Mouse (Mus musculus): ENCODE measurements around the gene Rasgrf1. TPM values are rescaled to one million over a fixed set of nuclear protein-coding genes. Genes with fewer than 3 reads are reported as not detected.

Gene Rasgrf1
- total and polyA plus RNA-seq, 3 experiments = 0.05 TPM; not detected in 2

DNA sequence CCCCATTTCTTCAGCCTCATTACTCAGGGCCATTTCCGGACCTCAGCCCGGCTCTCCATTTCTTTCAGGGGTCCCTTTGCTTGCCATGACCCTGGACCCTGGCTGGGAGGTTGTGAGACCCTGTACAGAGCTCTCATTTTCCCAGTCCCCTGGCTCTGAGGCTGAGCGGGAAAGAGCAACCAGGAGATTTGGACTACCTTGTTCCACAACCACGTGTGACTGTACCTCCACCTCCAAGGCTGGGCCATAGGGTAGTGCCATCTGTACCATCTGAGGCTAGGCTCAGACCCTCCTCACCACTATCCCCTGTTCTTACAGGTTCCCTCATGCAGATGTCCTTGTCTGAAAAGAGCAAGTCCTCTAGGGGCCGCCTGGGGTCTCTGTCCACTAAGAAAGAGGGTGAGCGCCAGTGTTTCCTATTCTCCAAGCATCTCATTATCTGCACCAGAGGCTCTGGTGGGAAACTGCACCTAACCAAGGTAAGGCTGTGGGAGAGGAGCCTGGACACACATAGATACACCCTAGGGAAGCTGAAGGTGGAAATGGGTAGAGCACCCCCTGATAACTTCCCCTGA, 66.7 kb downstream of the Rasgrf1 start:
- no peaks in the 10 kb centered on the region for H3K4me1 ChIP-seq (ENCODE audit: insufficient read depth, low read depth, low read length)
- H3K9me3 ChIP-seq (replicated peaks) = peaks cover 55% of the 10 kb centered on the region
- no peak for TF ChIP-seq CTCF (IDR thresholded peaks at IDR 0.05; ENCODE audit: low read depth, low read length)
- ATAC-seq (ENCODE audit: extremely low read depth, insufficient number of reproducible peaks, low FRiP score, poor library complexity, severe bottlenecking) (no peak), DNase-seq (ENCODE audit: low spot score) (no peak)
- H3K27me3 ChIP-seq (ENCODE audit: insufficient read depth, low read length) = no peaks in the 10 kb centered on the region
- no peaks in the 10 kb centered on the region for H3K36me3 ChIP-seq (replicated peaks)
- no peak overlapping the region for H3K4me3 ChIP-seq (ENCODE audit: low read depth, low read length)

DNA sequence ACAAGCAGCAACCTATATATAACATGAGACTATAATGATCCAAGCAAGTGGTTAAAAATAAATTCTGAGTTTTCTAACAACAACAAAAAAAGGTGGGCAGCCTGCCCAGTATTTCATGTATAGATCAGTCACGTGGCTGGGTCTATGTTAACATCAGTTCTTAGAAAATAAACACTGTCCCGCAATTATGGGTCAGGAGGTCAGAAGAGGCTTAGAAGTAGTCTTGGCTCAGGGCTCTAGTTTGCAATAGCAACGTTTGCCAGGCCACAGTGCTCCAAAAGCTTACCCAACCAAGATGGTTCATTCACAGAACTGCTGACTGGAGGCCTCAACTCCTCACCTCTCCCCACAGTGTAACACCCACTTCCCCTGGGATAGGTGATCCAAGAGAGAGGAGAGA, 69.5 kb downstream of the Rasgrf1 start:
- no peak overlapping the region for H3K4me3 ChIP-seq (ENCODE audit: low read depth, low read length)
- no peak for DNase-seq (ENCODE audit: low spot score)
- no peaks in the 10 kb centered on the region for H3K27me3 ChIP-seq (ENCODE audit: insufficient read depth, low read length)
- H3K9me3 ChIP-seq (replicated peaks) = peaks cover 60% of the 10 kb centered on the region
- no peaks in the 10 kb centered on the region for H3K36me3 ChIP-seq (replicated peaks)
- no peaks in the 10 kb centered on the region for H3K4me1 ChIP-seq (ENCODE audit: insufficient read depth, low read depth, low read length)
- no peak for ATAC-seq (ENCODE audit: extremely low read depth, insufficient number of reproducible peaks, low FRiP score, poor library complexity, severe bottlenecking)
- no peak for TF ChIP-seq GATA2 (IDR thresholded peaks at IDR 0.05; ENCODE audit: borderline replicate concordance, low read depth, low read length)
- TF ChIP-seq TAL1 (conservative IDR thresholded peaks at IDR 0.05; ENCODE audit: low read depth, low read length) = no peak
- no peak for TF ChIP-seq CTCF (IDR thresholded peaks at IDR 0.05; ENCODE audit: low read depth, low read length)
- TF ChIP-seq POLR2AphosphoS5 (IDR thresholded peaks at IDR 0.05; ENCODE audit: insufficient replicate concordance, low read depth, low read length) = no peak
- no peak for TF ChIP-seq GATA1 (IDR thresholded peaks at IDR 0.05; ENCODE audit: borderline replicate concordance, low read length)

GRCm38 (mm10) chr9:89982256-89982655, 72.5 kb downstream of the Rasgrf1 start:
- Histone ChIP-seq H3K36me3 (replicated peaks) (no peaks in the 10 kb centered on the region), H3K27me3 (ENCODE audit: insufficient read depth, low read length) (no peaks in the 10 kb centered on the region), H3K4me3 (ENCODE audit: low read depth, low read length) (no peak overlapping the region), H3K4me1 (ENCODE audit: insufficient read depth, low read depth, low read length) (no peaks in the 10 kb centered on the region), H3K9me3 (replicated peaks) (peaks cover 42% of the 10 kb centered on the region)
- TF ChIP-seq GATA2 (IDR thresholded peaks at IDR 0.05; ENCODE audit: borderline replicate concordance, low read depth, low read length) = no peak
- TF ChIP-seq TAL1 (conservative IDR thresholded peaks at IDR 0.05; ENCODE audit: low read depth, low read length) = no peak
- TF ChIP-seq POLR2AphosphoS5 (IDR thresholded peaks at IDR 0.05; ENCODE audit: insufficient replicate concordance, low read depth, low read length) = no peak
- TF ChIP-seq CTCF (IDR thresholded peaks at IDR 0.05; ENCODE audit: low read depth, low read length) = no peak
- TF ChIP-seq GATA1 (IDR thresholded peaks at IDR 0.05; ENCODE audit: borderline replicate concordance, low read length) = no peak
- DNase-seq (ENCODE audit: low spot score) (no peak), ATAC-seq (ENCODE audit: extremely low read depth, insufficient number of reproducible peaks, low FRiP score, poor library complexity, severe bottlenecking) (no peak)

DNA sequence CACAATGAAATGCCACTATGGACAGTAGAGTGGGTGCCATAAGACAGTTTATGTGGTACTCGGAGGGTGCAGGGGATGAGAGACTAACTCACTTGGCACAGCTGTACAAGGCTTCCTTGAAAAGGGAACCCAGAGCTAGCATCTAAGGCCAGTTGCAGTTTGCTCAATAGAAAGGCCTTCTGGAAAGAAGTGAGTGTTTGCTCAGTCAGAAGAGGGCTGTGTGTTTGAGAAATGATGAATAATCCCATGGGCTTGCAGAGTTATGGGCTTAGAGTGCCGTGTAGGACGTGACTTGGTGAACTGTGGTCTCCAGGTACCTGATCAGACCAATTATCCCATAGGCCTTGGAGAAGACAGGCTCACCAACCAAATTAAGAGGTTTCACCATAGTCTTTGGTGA, 78.3 kb downstream of the Rasgrf1 start:
- H3K4me1 ChIP-seq (ENCODE audit: insufficient read depth, low read depth, low read length) = no peaks in the 10 kb centered on the region
- TF ChIP-seq GATA1 (IDR thresholded peaks at IDR 0.05; ENCODE audit: borderline replicate concordance, low read length) (no peak), POLR2AphosphoS5 (IDR thresholded peaks at IDR 0.05; ENCODE audit: insufficient replicate concordance, low read depth, low read length) (no peak), TAL1 (conservative IDR thresholded peaks at IDR 0.05; ENCODE audit: low read depth, low read length) (no peak), GATA2 (IDR thresholded peaks at IDR 0.05; ENCODE audit: borderline replicate concordance, low read depth, low read length) (no peak), CTCF (IDR thresholded peaks at IDR 0.05; ENCODE audit: low read depth, low read length) (no peak)
- DNase-seq (ENCODE audit: low spot score) = no peak
- no peak for ATAC-seq (ENCODE audit: extremely low read depth, insufficient number of reproducible peaks, low FRiP score, poor library complexity, severe bottlenecking)
- peaks cover 47% of the 10 kb centered on the region for H3K9me3 ChIP-seq (replicated peaks)
- H3K27me3 ChIP-seq (ENCODE audit: insufficient read depth, low read length) = no peaks in the 10 kb centered on the region
- no peaks in the 10 kb centered on the region for H3K36me3 ChIP-seq (replicated peaks)
- no peak overlapping the region for H3K4me3 ChIP-seq (ENCODE audit: low read depth, low read length)

GRCm38 (mm10) chr9:89988811-89989528, 79.3 kb downstream of the Rasgrf1 start:
- H3K36me3 ChIP-seq (replicated peaks) = no peaks in the 10 kb centered on the region
- H3K4me1 ChIP-seq (ENCODE audit: insufficient read depth, low read depth, low read length) = no peaks in the 10 kb centered on the region
- TF ChIP-seq GATA2 (IDR thresholded peaks at IDR 0.05; ENCODE audit: borderline replicate concordance, low read depth, low read length) (no peak), GATA1 (IDR thresholded peaks at IDR 0.05; ENCODE audit: borderline replicate concordance, low read length) (no peak), CTCF (IDR thresholded peaks at IDR 0.05; ENCODE audit: low read depth, low read length) (no peak), POLR2AphosphoS5 (IDR thresholded peaks at IDR 0.05; ENCODE audit: insufficient replicate concordance, low read depth, low read length) (no peak), TAL1 (conservative IDR thresholded peaks at IDR 0.05; ENCODE audit: low read depth, low read length) (no peak)
- DNase-seq (ENCODE audit: low spot score) (no peak), ATAC-seq (ENCODE audit: extremely low read depth, insufficient number of reproducible peaks, low FRiP score, poor library complexity, severe bottlenecking) (no peak)
- H3K4me3 ChIP-seq (ENCODE audit: low read depth, low read length) = no peak overlapping the region
- no peaks in the 10 kb centered on the region for H3K27me3 ChIP-seq (ENCODE audit: insufficient read depth, low read length)
- H3K9me3 ChIP-seq (replicated peaks) = peaks cover 45% of the 10 kb centered on the region

GRCm38 (mm10) chr9:90006432-90006831, 96.7 kb downstream of the Rasgrf1 start:
- H3K9me3 ChIP-seq (replicated peaks) = peaks cover 61% of the 10 kb centered on the region
- ATAC-seq (ENCODE audit: extremely low read depth, insufficient number of reproducible peaks, low FRiP score, poor library complexity, severe bottlenecking) (no peak), DNase-seq (ENCODE audit: low spot score) (no peak)
- no peak for TF ChIP-seq GATA1 (IDR thresholded peaks at IDR 0.05; ENCODE audit: borderline replicate concordance, low read length)
- TF ChIP-seq TAL1 (conservative IDR thresholded peaks at IDR 0.05; ENCODE audit: low read depth, low read length) = no peak
- no peak for TF ChIP-seq GATA2 (IDR thresholded peaks at IDR 0.05; ENCODE audit: borderline replicate concordance, low read depth, low read length)
- no peak for TF ChIP-seq CTCF (IDR thresholded peaks at IDR 0.05; ENCODE audit: low read depth, low read length)
- H3K27me3 ChIP-seq (ENCODE audit: insufficient read depth, low read length) = no peaks in the 10 kb centered on the region
- no peaks in the 10 kb centered on the region for H3K4me1 ChIP-seq (ENCODE audit: insufficient read depth, low read depth, low read length)
- no peaks in the 10 kb centered on the region for H3K36me3 ChIP-seq (replicated peaks)
- no peak overlapping the region for H3K4me3 ChIP-seq (ENCODE audit: low read depth, low read length)

Measured in G1E (cell line).